Mouse (Mus musculus): ENCODE results near the gene Prim2. TPM values are rescaled to one million over a fixed set of nuclear protein-coding genes. Genes with fewer than 3 reads are reported as not detected.

The Prim2 gene
- total and polyA plus RNA-seq, 3 experiments = 24.9 to 237 (median 157) TPM

DNA sequence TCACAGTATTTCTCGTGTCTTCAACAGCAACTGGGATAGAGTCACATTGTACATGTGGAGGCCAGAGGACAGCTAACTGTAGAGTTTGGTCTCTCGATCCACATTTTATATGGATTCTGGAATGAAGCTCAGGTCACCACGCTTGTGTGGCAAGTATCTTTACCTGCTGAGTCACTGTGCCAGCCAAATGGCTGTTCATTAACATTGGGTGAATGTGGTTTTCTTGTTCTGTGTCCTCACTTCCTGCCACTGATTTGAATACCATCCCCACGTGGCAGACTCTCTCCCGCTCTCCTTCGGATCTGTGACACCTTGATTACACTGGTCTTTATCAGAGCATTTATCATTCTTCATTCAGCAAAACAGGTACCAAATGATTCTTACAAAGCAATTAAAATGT lies 198.5 kb downstream of the Prim2 start:
- H3K4me3 ChIP-seq (ENCODE audit: low read depth, low read length) = no peak overlapping the region
- H3K27me3 ChIP-seq (ENCODE audit: insufficient read depth, low read length) = no peaks in the 10 kb centered on the region
- H3K4me1 ChIP-seq (ENCODE audit: insufficient read depth, low read depth, low read length) = peaks cover 4% of the 10 kb centered on the region; the same call in 1 of the 2 replicates
- H3K36me3 ChIP-seq (replicated peaks) = peaks cover 68% of the 10 kb centered on the region
- no peaks in the 10 kb centered on the region for H3K9me3 ChIP-seq (replicated peaks)
- no peak for TF ChIP-seq GATA1 (IDR thresholded peaks at IDR 0.05; ENCODE audit: borderline replicate concordance, low read length)
- no peak for TF ChIP-seq GATA2 (IDR thresholded peaks at IDR 0.05; ENCODE audit: borderline replicate concordance, low read depth, low read length)
- TF ChIP-seq TAL1 (conservative IDR thresholded peaks at IDR 0.05; ENCODE audit: low read depth, low read length) = no peak
- TF ChIP-seq POLR2AphosphoS5 (IDR thresholded peaks at IDR 0.05; ENCODE audit: insufficient replicate concordance, low read depth, low read length) = no peak
- no peak for TF ChIP-seq CTCF (IDR thresholded peaks at IDR 0.05; ENCODE audit: low read depth, low read length)
- ATAC-seq (ENCODE audit: extremely low read depth, insufficient number of reproducible peaks, low FRiP score, poor library complexity, severe bottlenecking) (no peak), DNase-seq (ENCODE audit: low spot score) (no peak)

DNA sequence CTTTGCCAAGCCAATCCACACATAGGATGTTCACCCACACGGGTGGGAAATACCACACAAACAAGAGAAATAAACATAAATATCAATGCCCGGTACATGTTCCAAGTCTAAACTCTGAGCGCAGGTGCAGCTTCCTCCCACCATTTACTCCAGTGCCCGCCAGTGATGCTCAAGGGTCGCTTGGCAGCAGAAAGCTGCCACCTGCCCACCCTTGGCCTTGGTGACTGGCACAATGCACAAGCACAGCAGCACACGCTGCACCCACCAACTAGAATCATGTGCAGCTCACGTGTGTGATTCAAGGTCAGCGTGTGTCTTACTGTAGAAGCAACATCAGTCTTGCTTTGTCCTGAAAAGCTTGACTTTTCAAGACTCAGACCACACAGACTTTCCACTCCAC lies 199.4 kb downstream of the Prim2 start:
- no peak for ATAC-seq (ENCODE audit: extremely low read depth, insufficient number of reproducible peaks, low FRiP score, poor library complexity, severe bottlenecking)
- DNase-seq (ENCODE audit: low spot score) = no peak
- TF ChIP-seq POLR2AphosphoS5 (IDR thresholded peaks at IDR 0.05; ENCODE audit: insufficient replicate concordance, low read depth, low read length) (no peak), CTCF (IDR thresholded peaks at IDR 0.05; ENCODE audit: low read depth, low read length) (no peak), GATA1 (IDR thresholded peaks at IDR 0.05; ENCODE audit: borderline replicate concordance, low read length) (no peak)

DNA sequence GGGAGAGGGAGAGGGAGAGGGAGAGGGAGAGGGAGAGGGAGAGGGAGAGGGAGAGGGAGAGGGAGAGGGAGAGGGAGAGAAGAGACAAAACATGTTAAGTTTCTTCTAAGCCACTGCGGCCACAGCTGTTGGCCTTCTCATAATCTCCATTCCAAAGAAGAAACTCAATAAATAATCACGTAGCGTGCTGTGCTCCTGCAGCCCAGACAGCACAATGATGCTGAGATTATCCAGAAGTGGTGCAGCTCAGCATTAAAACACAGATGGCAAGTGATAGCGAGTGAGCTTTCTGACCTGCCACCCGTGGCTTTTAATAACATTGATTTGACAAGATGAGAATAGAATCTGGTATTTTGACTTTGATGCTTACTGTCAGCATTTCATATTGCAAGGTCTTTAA lies 205.4 kb downstream of the Prim2 start:
- H3K27me3 ChIP-seq (ENCODE audit: insufficient read depth, low read length) = no peaks in the 10 kb centered on the region
- TF ChIP-seq TAL1 (conservative IDR thresholded peaks at IDR 0.05; ENCODE audit: low read depth, low read length) = no peak
- no peak for ATAC-seq (ENCODE audit: extremely low read depth, insufficient number of reproducible peaks, low FRiP score, poor library complexity, severe bottlenecking)

More for the DNA sequence above, 199.4 kb downstream of the Prim2 start:
- H3K9me3 ChIP-seq (replicated peaks) = no peaks in the 10 kb centered on the region
- H3K4me1 ChIP-seq (ENCODE audit: insufficient read depth, low read depth, low read length) = peaks cover 4% of the 10 kb centered on the region; the same call in 1 of the 2 replicates
- peaks cover 68% of the 10 kb centered on the region for H3K36me3 ChIP-seq (replicated peaks)
- H3K4me3 ChIP-seq (ENCODE audit: low read depth, low read length) = no peak overlapping the region
- H3K27me3 ChIP-seq (ENCODE audit: insufficient read depth, low read length) = no peaks in the 10 kb centered on the region

DNA sequence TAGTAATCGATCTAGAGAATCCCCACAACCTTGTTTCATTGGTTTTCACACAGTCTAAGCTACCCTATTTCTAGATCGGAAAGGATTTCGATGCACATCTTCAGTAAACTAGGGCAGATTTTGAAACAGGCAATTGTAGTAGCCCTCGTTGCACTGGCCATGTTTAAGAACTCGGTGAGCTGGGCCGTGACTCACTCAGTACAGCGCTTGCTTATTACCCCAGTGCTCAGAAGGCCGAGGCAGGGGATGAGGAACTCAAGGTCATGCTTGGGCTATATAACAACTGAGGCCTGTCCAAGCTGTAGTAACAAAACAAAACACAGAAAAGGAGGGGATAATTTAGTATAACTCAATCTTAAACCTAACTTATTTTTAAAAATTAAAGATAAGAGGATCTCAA lies 208.9 kb downstream of the Prim2 start:
- H3K36me3 ChIP-seq (replicated peaks) = peaks cover 65% of the 10 kb centered on the region
- H3K27me3 ChIP-seq (ENCODE audit: insufficient read depth, low read length) = no peaks in the 10 kb centered on the region
- H3K4me3 ChIP-seq (ENCODE audit: low read depth, low read length) = no peak overlapping the region
- no peaks in the 10 kb centered on the region for H3K9me3 ChIP-seq (replicated peaks)
- H3K4me1 ChIP-seq (ENCODE audit: insufficient read depth, low read depth, low read length) = 0 out of 2 replicates have a peak, but pooled peaks cover 2% of the 10 kb centered on the region
- DNase-seq (ENCODE audit: low spot score) = no peak
- no peak for TF ChIP-seq GATA1 (IDR thresholded peaks at IDR 0.05; ENCODE audit: borderline replicate concordance, low read length)
- no peak for TF ChIP-seq GATA2 (IDR thresholded peaks at IDR 0.05; ENCODE audit: borderline replicate concordance, low read depth, low read length)
- TF ChIP-seq POLR2AphosphoS5 (IDR thresholded peaks at IDR 0.05; ENCODE audit: insufficient replicate concordance, low read depth, low read length) = no peak
- TF ChIP-seq CTCF (IDR thresholded peaks at IDR 0.05; ENCODE audit: low read depth, low read length) = no peak
- TF ChIP-seq TAL1 (conservative IDR thresholded peaks at IDR 0.05; ENCODE audit: low read depth, low read length) = no peak
- no peak for ATAC-seq (ENCODE audit: extremely low read depth, insufficient number of reproducible peaks, low FRiP score, poor library complexity, severe bottlenecking)

More for the DNA sequence above, 205.4 kb downstream of the Prim2 start:
- no peak for DNase-seq (ENCODE audit: low spot score)
- Histone ChIP-seq H3K36me3 (replicated peaks) (peaks cover 75% of the 10 kb centered on the region), H3K9me3 (replicated peaks) (no peaks in the 10 kb centered on the region), H3K4me1 (ENCODE audit: insufficient read depth, low read depth, low read length) (peaks cover 2% of the 10 kb centered on the region; the same call in 1 of the 2 replicates), H3K4me3 (ENCODE audit: low read depth, low read length) (no peak overlapping the region)

DNA sequence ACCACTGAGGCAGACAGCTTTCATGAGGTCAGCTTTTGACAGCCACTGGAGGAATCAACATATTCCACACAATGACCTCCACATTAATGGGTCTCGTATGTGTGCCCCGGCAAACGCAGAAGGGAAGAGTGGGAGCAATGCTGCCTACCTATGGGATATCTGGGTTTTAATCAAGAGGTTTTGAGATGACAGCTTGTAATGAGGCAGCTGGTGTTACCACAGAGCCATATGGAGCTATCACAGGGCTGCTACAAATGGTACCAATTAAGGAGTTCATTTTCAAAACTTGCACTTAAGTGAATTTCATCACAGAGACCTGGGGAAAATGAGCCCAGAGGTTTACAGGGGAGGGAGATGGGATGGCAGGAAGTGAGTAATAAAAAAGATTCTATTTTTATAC lies 209.3 kb downstream of the Prim2 start:
- H3K36me3 ChIP-seq (replicated peaks) = peaks cover 66% of the 10 kb centered on the region
- TF ChIP-seq CTCF (IDR thresholded peaks at IDR 0.05; ENCODE audit: low read depth, low read length) = no peak
- TF ChIP-seq GATA2 (IDR thresholded peaks at IDR 0.05; ENCODE audit: borderline replicate concordance, low read depth, low read length) = no peak
- TF ChIP-seq POLR2AphosphoS5 (IDR thresholded peaks at IDR 0.05; ENCODE audit: insufficient replicate concordance, low read depth, low read length) = no peak
- TF ChIP-seq GATA1 (IDR thresholded peaks at IDR 0.05; ENCODE audit: borderline replicate concordance, low read length) = no peak
- TF ChIP-seq TAL1 (conservative IDR thresholded peaks at IDR 0.05; ENCODE audit: low read depth, low read length) = no peak
- no peaks in the 10 kb centered on the region for H3K27me3 ChIP-seq (ENCODE audit: insufficient read depth, low read length)
- ATAC-seq (ENCODE audit: extremely low read depth, insufficient number of reproducible peaks, low FRiP score, poor library complexity, severe bottlenecking) (no peak), DNase-seq (ENCODE audit: low spot score) (no peak)
- H3K9me3 ChIP-seq (replicated peaks) = no peaks in the 10 kb centered on the region
- H3K4me1 ChIP-seq (ENCODE audit: insufficient read depth, low read depth, low read length) = 0 out of 2 replicates have a peak, but pooled peaks cover 2% of the 10 kb centered on the region
- H3K4me3 ChIP-seq (ENCODE audit: low read depth, low read length) = no peak overlapping the region

DNA sequence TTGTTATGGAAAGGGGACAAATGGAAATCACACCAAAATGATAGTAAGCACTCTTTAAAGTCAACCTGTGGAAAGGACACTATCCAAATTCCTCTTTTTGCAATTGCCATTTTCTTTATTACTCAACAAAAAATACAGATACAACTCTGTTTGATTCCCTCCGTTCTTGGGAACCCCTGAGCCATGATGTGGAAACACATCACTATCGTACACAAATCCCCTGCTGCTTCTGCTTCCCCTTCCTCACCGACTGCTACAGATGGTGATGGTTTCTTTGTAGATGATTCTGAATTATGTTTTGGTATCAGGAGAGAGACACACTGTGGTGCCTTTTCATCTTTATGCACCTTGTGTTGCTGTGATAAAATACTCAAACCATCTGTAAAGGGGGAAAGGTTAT lies 210.6 kb downstream of the Prim2 start:
- ATAC-seq (ENCODE audit: extremely low read depth, insufficient number of reproducible peaks, low FRiP score, poor library complexity, severe bottlenecking) = no peak
- TF ChIP-seq POLR2AphosphoS5 (IDR thresholded peaks at IDR 0.05; ENCODE audit: insufficient replicate concordance, low read depth, low read length) = no peak
- no peak for TF ChIP-seq TAL1 (conservative IDR thresholded peaks at IDR 0.05; ENCODE audit: low read depth, low read length)
- no peak for TF ChIP-seq CTCF (IDR thresholded peaks at IDR 0.05; ENCODE audit: low read depth, low read length)
- TF ChIP-seq GATA1 (IDR thresholded peaks at IDR 0.05; ENCODE audit: borderline replicate concordance, low read length) = no peak
- TF ChIP-seq GATA2 (IDR thresholded peaks at IDR 0.05; ENCODE audit: borderline replicate concordance, low read depth, low read length) = no peak
- Histone ChIP-seq H3K4me1 (ENCODE audit: insufficient read depth, low read depth, low read length) (no peaks in the 10 kb centered on the region), H3K4me3 (ENCODE audit: low read depth, low read length) (no peak overlapping the region), H3K27me3 (ENCODE audit: insufficient read depth, low read length) (no peaks in the 10 kb centered on the region), H3K36me3 (replicated peaks) (peaks cover 71% of the 10 kb centered on the region), H3K9me3 (replicated peaks) (no peaks in the 10 kb centered on the region)
- no peak for DNase-seq (ENCODE audit: low spot score)

DNA sequence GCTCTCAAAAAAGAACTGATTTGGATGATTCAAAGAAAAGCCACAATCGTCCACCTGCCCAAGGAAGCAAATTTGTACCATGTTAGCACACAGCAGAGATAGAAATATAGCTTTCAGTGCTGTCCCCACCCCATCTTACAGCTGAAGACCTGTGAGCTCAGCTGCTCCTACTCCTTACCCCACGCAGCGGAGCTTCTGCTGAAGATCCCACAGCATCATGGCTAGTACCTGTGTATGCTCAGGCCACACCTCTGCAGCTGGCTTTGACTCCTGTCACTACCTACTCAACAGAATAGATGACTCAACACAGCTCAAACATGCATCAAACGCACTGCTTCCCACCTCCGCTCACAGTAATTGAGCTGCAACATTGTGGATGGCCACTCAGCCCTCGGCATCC lies 215.3 kb downstream of the Prim2 start:
- ATAC-seq (ENCODE audit: extremely low read depth, insufficient number of reproducible peaks, low FRiP score, poor library complexity, severe bottlenecking) = no peak
- DNase-seq (ENCODE audit: low spot score) = no peak

More for the DNA sequence above, 215.3 kb downstream of the Prim2 start:
- no peaks in the 10 kb centered on the region for H3K9me3 ChIP-seq (replicated peaks)
- H3K36me3 ChIP-seq (replicated peaks) = peaks cover 62% of the 10 kb centered on the region
- no peaks in the 10 kb centered on the region for H3K4me1 ChIP-seq (ENCODE audit: insufficient read depth, low read depth, low read length)
- H3K4me3 ChIP-seq (ENCODE audit: low read depth, low read length) = no peak overlapping the region
- H3K27me3 ChIP-seq (ENCODE audit: insufficient read depth, low read length) = no peaks in the 10 kb centered on the region
- TF ChIP-seq POLR2AphosphoS5 (IDR thresholded peaks at IDR 0.05; ENCODE audit: insufficient replicate concordance, low read depth, low read length) (no peak), CTCF (IDR thresholded peaks at IDR 0.05; ENCODE audit: low read depth, low read length) (no peak), TAL1 (conservative IDR thresholded peaks at IDR 0.05; ENCODE audit: low read depth, low read length) (no peak), GATA1 (IDR thresholded peaks at IDR 0.05; ENCODE audit: borderline replicate concordance, low read length) (no peak), GATA2 (IDR thresholded peaks at IDR 0.05; ENCODE audit: borderline replicate concordance, low read depth, low read length) (no peak)
